11 mouse cellular contexts compared by ENCODE assay signal in the genomic region with DNA sequence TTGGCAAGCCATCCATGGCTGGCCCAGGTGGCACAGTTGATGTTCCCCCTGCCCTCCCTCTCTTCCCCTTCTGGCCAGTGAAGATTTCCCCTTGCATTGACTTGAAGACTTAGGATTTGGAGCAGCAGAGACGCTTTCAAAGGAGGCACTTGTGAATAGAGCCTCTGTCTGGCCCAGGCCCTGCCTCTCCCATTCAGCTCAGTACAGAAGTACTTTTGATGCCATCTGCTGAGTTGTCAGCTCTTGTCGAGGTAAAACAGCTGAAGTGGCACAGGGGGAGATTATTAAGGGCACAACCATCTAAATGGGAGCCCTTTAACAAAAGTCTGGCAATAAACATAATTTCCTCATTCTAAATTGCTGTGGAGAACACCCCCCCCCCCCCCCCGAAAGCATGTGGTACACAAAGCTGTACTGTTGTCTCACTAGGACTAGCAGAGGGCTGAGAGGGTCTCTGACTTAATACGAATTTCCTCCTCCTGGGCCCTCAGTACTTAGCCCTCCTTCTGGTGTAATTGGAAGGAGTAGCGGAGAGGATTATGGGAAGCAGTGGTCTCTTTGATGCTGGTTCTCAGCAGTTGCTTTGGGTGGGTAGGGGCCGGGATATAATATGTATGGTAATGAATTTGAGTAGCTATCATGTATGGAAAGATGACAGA. TPM values are rescaled to one million over a fixed set of nuclear protein-coding genes. Genes with fewer than 3 reads are reported as not detected.
DNase-seq lines count a peak whose midpoint lies in the region; ATAC-seq lines count a peak whose summit lies in the region.
"Had no signal": no experiment of that assay in that cellular context is flagged by ENCODE, and none has a peak within 500 bp of the region (broad histone marks: within the 10 kb centered on the region; RNA-seq: fewer than 3 reads in every experiment).

No protein-coding gene starts in this region.

- no peak for ATAC-seq in heart, embryonic 13.5 days (ENCODE audit: extremely low read depth, insufficient number of reproducible peaks, low FRiP score, low TSS enrichment)
- ATAC-seq in hindbrain, embryonic 12.5 days (ENCODE audit: low FRiP score), result peak; percentile 83
- peak; percentile 91 for ATAC-seq in midbrain, embryonic 13.5 days

- WGBS in heart, embryonic 13.5 days, result 64% methylated on average over 6 of the region's 6 CpGs
- 29% methylated on average over 6 of the region's 6 CpGs for WGBS in hindbrain, embryonic 12.5 days
- 17% methylated on average over 6 of the region's 6 CpGs for WGBS in midbrain, embryonic 13.5 days

- H3K4me1 ChIP-seq in heart, embryonic 13.5 days, result peaks cover 99% of the 10 kb centered on the region
- H3K4me1 ChIP-seq in hindbrain, embryonic 12.5 days, result peaks cover 91% of the 10 kb centered on the region
- peaks cover 96% of the 10 kb centered on the region for H3K4me1 ChIP-seq in midbrain, embryonic 13.5 days (replicated peaks)

- 0 out of 2 replicates have a peak overlapping the region, but pooled peaks have one; percentile 8 for H3K27ac ChIP-seq in heart, embryonic 13.5 days (replicated peaks)
- peak overlapping the region; percentile 87 for H3K27ac ChIP-seq in hindbrain, embryonic 12.5 days
- peak overlapping the region; percentile 86 for H3K27ac ChIP-seq in midbrain, embryonic 13.5 days

- DNase-seq in heart, postnatal 14 days, result no peak
- DNase-seq in cerebellum, postnatal 10 days, result peak; percentile 55 to 65
- no peak for DNase-seq in spleen, postnatal 4 days (ENCODE audit: low spot score in 2 of 2)
- DNase-seq in urinary bladder, postnatal 4 days (ENCODE audit: low spot score in 2 of 2), result no peak
- DNase-seq in gastrocnemius, adult 18-20 months (ENCODE audit: low spot score), result no peak
- DNase-seq: gastrocnemius, postnatal 36 days; thymus, postnatal 36 days had no signal

- no peak overlapping the region for H3K4me2 ChIP-seq in heart, embryonic 13.5 days
- peak overlapping the region; percentile 21 for H3K4me2 ChIP-seq in hindbrain, embryonic 12.5 days (replicated peaks)
- H3K4me2 ChIP-seq in midbrain, embryonic 13.5 days (replicated peaks), result peak overlapping the region; percentile 25

- H3K4me3 ChIP-seq in heart, embryonic 13.5 days, result no peak overlapping the region
- H3K4me3 ChIP-seq in hindbrain, embryonic 12.5 days, result no peak overlapping the region
- H3K4me3 ChIP-seq in midbrain, embryonic 13.5 days (replicated peaks), result no peak overlapping the region

- no peaks in the 10 kb centered on the region for H3K36me3 ChIP-seq in heart, embryonic 13.5 days
- H3K36me3 ChIP-seq in hindbrain, embryonic 12.5 days, result no peaks in the 10 kb centered on the region
- no peaks in the 10 kb centered on the region for H3K36me3 ChIP-seq in midbrain, embryonic 13.5 days

- no peaks in the 10 kb centered on the region for H3K27me3 ChIP-seq in heart, embryonic 13.5 days (replicated peaks)
- H3K27me3 ChIP-seq in hindbrain, embryonic 12.5 days, result no peaks in the 10 kb centered on the region
- H3K27me3 ChIP-seq in midbrain, embryonic 13.5 days, result no peaks in the 10 kb centered on the region
- H3K27me3 ChIP-seq: CH12.LX had no signal

- intact Hi-C loops in heart, postnatal 14 days (cut with DNase I), result no loop called here

- no peaks in the 10 kb centered on the region for H3K9me3 ChIP-seq in heart, embryonic 13.5 days
- H3K9me3 ChIP-seq in hindbrain, embryonic 12.5 days (replicated peaks), result no peaks in the 10 kb centered on the region
- no peaks in the 10 kb centered on the region for H3K9me3 ChIP-seq in midbrain, embryonic 13.5 days

- 0 out of 2 replicates have a peak overlapping the region, but pooled peaks have one; percentile 21 for H3K9ac ChIP-seq in heart, embryonic 13.5 days
- no peak overlapping the region for H3K9ac ChIP-seq in hindbrain, embryonic 12.5 days
- no peak overlapping the region for H3K9ac ChIP-seq in midbrain, embryonic 13.5 days (replicated peaks)

RNA-seq across cellular contexts. Expression of gene Map4k4, which starts 47.1 kb away (rescaled TPM):
- polyA plus RNA-seq in heart, embryonic 13.5 days (2015; fragmentation: Nextera tagmentation; extraction: Ambion mirVana), result 17.5 and 21.1 TPM in 2 replicates
- 100 to 1,000 TPM; 175 to 185 TPM for total RNA-seq in heart, postnatal 14 days (2021)
- 65.6 and 66.2 TPM in 2 replicates for polyA plus RNA-seq in hindbrain, embryonic 12.5 days (2016; fragmentation: Nextera tagmentation; extraction: Ambion mirVana)
- 49.0 and 58.2 TPM in 2 replicates for polyA plus RNA-seq in midbrain, embryonic 13.5 days (2015; fragmentation: Nextera tagmentation; extraction: Ambion mirVana)
- 10 to 100 TPM; 15.2 to 20.9 TPM for total RNA-seq in gastrocnemius, adult 18-20 months (2021)

Comparison
In these comparisons a context has a peak if more than half of its experiments do, and no peak if none do; other contexts are left out.
1. H3K27ac ChIP-seq: peak in every context shown above with its lines; median percentile 87 in hindbrain, embryonic 12.5 days; 86 in midbrain, embryonic 13.5 days; 8 in heart, embryonic 13.5 days.
2. DNase-seq: peak in cerebellum, postnatal 10 days (2 of 2); none in heart, postnatal 14 days (0 of 2), spleen, postnatal 4 days (0 of 2), urinary bladder, postnatal 4 days (0 of 2) and gastrocnemius, adult 18-20 months (single experiment).